Mouse (Mus musculus): Measurements from ENCODE around the gene Nat14. TPM values are rescaled to one million over a fixed set of nuclear protein-coding genes. Genes with fewer than 3 reads are reported as not detected.
A peak's percentile ranks its signal among the peaks of the same experiment; 100 is the strongest.

The Nat14 gene
- polyA plus RNA-seq, 1 experiment from 2014 or later: 25.4 TPM

- Histone ChIP-seq H3K4me1 (replicated peaks) (no peaks in the 10 kb centered on the region; the same call in 1 of the 2 replicates), H3K27ac (no peak within 1 kb of the TSS), H3K4me3 (no peak within 1 kb of the TSS), H3K9ac (no peak within 1 kb of the TSS), H3K36me3 (no peaks in the 10 kb centered on the region), H3K9me3 (no peaks in the 10 kb centered on the region), H3K27me3 (0 out of 2 replicates have a peak, but pooled peaks cover 4% of the 10 kb centered on the region), H3K4me2 (0 out of 2 replicates have a peak within 1 kb of the TSS, but pooled peaks have one; percentile 6)
- 9% methylated on average over 10 of the region's 10 CpGs for WGBS
- ATAC-seq (ENCODE audit: low FRiP score): 0 out of 2 replicates have a peak, but pooled peaks have one; percentile 43
These were observed 42.4 kb downstream of the Nat14 start, which contains the start of gene Sbk2 for GRCm38 (mm10) chr7:4964272-4964671. Gene Sbk2 (minus strand): TSS chr7:4964406.

GRCm38 (mm10) chr7:4964988-4965387 is 43.2 kb downstream of the Nat14 start:
- H3K4me2 ChIP-seq: no peak overlapping the region
- WGBS: 84% methylated on average over 5 of the region's 5 CpGs
- H3K9me3 ChIP-seq: no peaks in the 10 kb centered on the region
- H3K27me3 ChIP-seq: 0 out of 2 replicates have a peak, but pooled peaks cover 4% of the 10 kb centered on the region
- no peaks in the 10 kb centered on the region; the same call in 1 of the 2 replicates for H3K4me1 ChIP-seq (replicated peaks)
- H3K9ac ChIP-seq: no peak overlapping the region
- no peak overlapping the region for H3K27ac ChIP-seq
- ATAC-seq (ENCODE audit: low FRiP score): no peak
- H3K36me3 ChIP-seq: no peaks in the 10 kb centered on the region
- H3K4me3 ChIP-seq: no peak overlapping the region

- WGBS: 47% methylated on average over 6 of the region's 6 CpGs
- no peak within 1 kb of the TSS for H3K9ac ChIP-seq
- no peak within 1 kb of the TSS for H3K4me3 ChIP-seq
- no peak within 1 kb of the TSS for H3K27ac ChIP-seq
- H3K4me2 ChIP-seq: no peak within 1 kb of the TSS
- H3K27me3 ChIP-seq: 0 out of 2 replicates have a peak, but pooled peaks cover 4% of the 10 kb centered on the region
- H3K9me3 ChIP-seq: no peaks in the 10 kb centered on the region
- H3K36me3 ChIP-seq: no peaks in the 10 kb centered on the region
- no peaks in the 10 kb centered on the region for H3K4me1 ChIP-seq (replicated peaks)
- ATAC-seq (ENCODE audit: low FRiP score): no peak
These were observed 49.2 kb downstream of the Nat14 start, which contains the start of gene Sbk3 for GRCm38 (mm10) chr7:4971068-4971467. Gene Sbk3 (minus strand): TSS chr7:4971168.

GRCm38 (mm10) chr7:4971710-4972109 is 49.9 kb downstream of the Nat14 start:
- 29% methylated on average over 7 of the region's 7 CpGs for WGBS
- H3K9me3 ChIP-seq: no peaks in the 10 kb centered on the region
- H3K9ac ChIP-seq: no peak overlapping the region
- no peak overlapping the region for H3K4me3 ChIP-seq
- no peak for ATAC-seq (ENCODE audit: low FRiP score)
- no peaks in the 10 kb centered on the region for H3K4me1 ChIP-seq (replicated peaks)
- H3K36me3 ChIP-seq: no peaks in the 10 kb centered on the region
- H3K27me3 ChIP-seq: no peaks in the 10 kb centered on the region
- no peak overlapping the region for H3K4me2 ChIP-seq
- no peak overlapping the region for H3K27ac ChIP-seq

GRCm38 (mm10) chr7:4972321-4973047 is 50.7 kb downstream of the Nat14 start:
- ATAC-seq (ENCODE audit: low FRiP score): no peak
- no peak overlapping the region for H3K9ac ChIP-seq

More at GRCm38 (mm10) chr7:4972321-4973047, 50.7 kb downstream of the Nat14 start:
- no peak overlapping the region for H3K27ac ChIP-seq
- no peaks in the 10 kb centered on the region for H3K36me3 ChIP-seq
- H3K4me1 ChIP-seq (replicated peaks): no peaks in the 10 kb centered on the region
- H3K9me3 ChIP-seq: no peaks in the 10 kb centered on the region
- 83% methylated on average over 18 of the region's 18 CpGs for WGBS
- H3K4me3 ChIP-seq: no peak overlapping the region
- no peak overlapping the region for H3K4me2 ChIP-seq
- no peaks in the 10 kb centered on the region for H3K27me3 ChIP-seq

Other genes with a start within 250 kb of the Nat14 start
- 128 and 137 TPM in 2 replicates for gene Hspbp1, start 237.0 kb upstream of the Nat14 start, polyA plus RNA-seq (2015; fragmentation: Nextera tagmentation; extraction: Ambion mirVana)
- 7.2 and 7.5 TPM in 2 replicates for gene Brsk1, start 231.4 kb upstream of the Nat14 start, polyA plus RNA-seq (2015; fragmentation: Nextera tagmentation; extraction: Ambion mirVana)
- gene Tmem150b, start 196.8 kb upstream of the Nat14 start, polyA plus RNA-seq (2015; fragmentation: Nextera tagmentation; extraction: Ambion mirVana): 0.12 and 0.19 TPM in 2 replicates
- gene Kmt5c, start 181.9 kb upstream of the Nat14 start, polyA plus RNA-seq (2015; fragmentation: Nextera tagmentation; extraction: Ambion mirVana): 79.4 and 86.8 TPM in 2 replicates
- gene Cox6b2, start 168.9 kb upstream of the Nat14 start, polyA plus RNA-seq (2015; fragmentation: Nextera tagmentation; extraction: Ambion mirVana): 16.4 and 21.1 TPM in 2 replicates
- gene Fam71e2, start 150.7 kb upstream of the Nat14 start, polyA plus RNA-seq (2015; fragmentation: Nextera tagmentation; extraction: Ambion mirVana): not detected in 2 replicates
- 0.38 and 0.56 TPM in 2 replicates for gene Il11, start 139.2 kb upstream of the Nat14 start, polyA plus RNA-seq (2015; fragmentation: Nextera tagmentation; extraction: Ambion mirVana)
- not detected in 2 replicates for gene Tmem190, start 139.1 kb upstream of the Nat14 start, polyA plus RNA-seq (2015; fragmentation: Nextera tagmentation; extraction: Ambion mirVana)
- 2.5 and 3.5 TPM in 2 replicates for gene Tmem238, start 132.4 kb upstream of the Nat14 start, polyA plus RNA-seq (2015; fragmentation: Nextera tagmentation; extraction: Ambion mirVana)
- gene Rpl28, start 129.2 kb upstream of the Nat14 start, polyA plus RNA-seq (2015; fragmentation: Nextera tagmentation; extraction: Ambion mirVana): 239 and 250 TPM in 2 replicates
- 252 and 267 TPM in 2 replicates for gene Ube2s, start 109.4 kb upstream of the Nat14 start, polyA plus RNA-seq (2015; fragmentation: Nextera tagmentation; extraction: Ambion mirVana)
- 10.9 and 11.6 TPM in 2 replicates for gene Shisa7, start 77.3 kb upstream of the Nat14 start, polyA plus RNA-seq (2015; fragmentation: Nextera tagmentation; extraction: Ambion mirVana)
- 3.9 and 4.9 TPM in 2 replicates for gene Isoc2b, start 51.8 kb upstream of the Nat14 start, polyA plus RNA-seq (2015; fragmentation: Nextera tagmentation; extraction: Ambion mirVana)
- gene Isoc2a, start 44.9 kb upstream of the Nat14 start, polyA plus RNA-seq (2015; fragmentation: Nextera tagmentation; extraction: Ambion mirVana): 0.75 and 0.78 TPM in 2 replicates
- 0.26 and 0.45 TPM in 2 replicates for gene Gm36210, start 15.5 kb upstream of the Nat14 start, polyA plus RNA-seq (2015; fragmentation: Nextera tagmentation; extraction: Ambion mirVana)
- 3.6 and 4.9 TPM in 2 replicates for gene Zfp628, start 6.8 kb upstream of the Nat14 start, polyA plus RNA-seq (2015; fragmentation: Nextera tagmentation; extraction: Ambion mirVana)
- gene Ssc5d, start 3.8 kb downstream of the Nat14 start, polyA plus RNA-seq (2015; fragmentation: Nextera tagmentation; extraction: Ambion mirVana): 0.73 and 1.3 TPM in 2 replicates
- 0.25 TPM in 1 of 2 replicates, not detected in the other for gene Sbk2, start 42.4 kb downstream of the Nat14 start, polyA plus RNA-seq (2015; fragmentation: Nextera tagmentation; extraction: Ambion mirVana)
- gene Sbk3, start 49.1 kb downstream of the Nat14 start, polyA plus RNA-seq (2015; fragmentation: Nextera tagmentation; extraction: Ambion mirVana): 0.19 and 0.49 TPM in 2 replicates
- gene Zfp579, start 74.1 kb downstream of the Nat14 start, polyA plus RNA-seq (2015; fragmentation: Nextera tagmentation; extraction: Ambion mirVana): 53.6 and 59.9 TPM in 2 replicates
- 7.9 and 9.2 TPM in 2 replicates for gene Zfp524, start 92.4 kb downstream of the Nat14 start, polyA plus RNA-seq (2015; fragmentation: Nextera tagmentation; extraction: Ambion mirVana)
- gene Fiz1, start 92.7 kb downstream of the Nat14 start, polyA plus RNA-seq (2015; fragmentation: Nextera tagmentation; extraction: Ambion mirVana): 37.7 and 41.9 TPM in 2 replicates
- gene Gm44973, start 93.5 kb downstream of the Nat14 start, polyA plus RNA-seq (2015; fragmentation: Nextera tagmentation; extraction: Ambion mirVana): 1.4 and 1.8 TPM in 2 replicates
- 5.8 and 6.0 TPM in 2 replicates for gene Zfp865, start 98.3 kb downstream of the Nat14 start, polyA plus RNA-seq (2015; fragmentation: Nextera tagmentation; extraction: Ambion mirVana)
- 38.7 and 43.5 TPM in 2 replicates for gene Ccdc106, start 98.5 kb downstream of the Nat14 start, polyA plus RNA-seq (2015; fragmentation: Nextera tagmentation; extraction: Ambion mirVana)
- not detected in 2 replicates for gene 4632433K11Rik, start 112.1 kb downstream of the Nat14 start, polyA plus RNA-seq (2015; fragmentation: Nextera tagmentation; extraction: Ambion mirVana)
- gene Zfp784, start 116.4 kb downstream of the Nat14 start, polyA plus RNA-seq (2015; fragmentation: Nextera tagmentation; extraction: Ambion mirVana): 7.8 and 9.8 TPM in 2 replicates
- gene Zfp580, start 129.5 kb downstream of the Nat14 start, polyA plus RNA-seq (2015; fragmentation: Nextera tagmentation; extraction: Ambion mirVana): 67.2 and 69.7 TPM in 2 replicates
- 112 and 114 TPM in 2 replicates for gene U2af2, start 140.1 kb downstream of the Nat14 start, polyA plus RNA-seq (2015; fragmentation: Nextera tagmentation; extraction: Ambion mirVana)
- 83.8 and 85.6 TPM in 2 replicates for gene Epn1, start 158.2 kb downstream of the Nat14 start, polyA plus RNA-seq (2015; fragmentation: Nextera tagmentation; extraction: Ambion mirVana)
- not detected in 2 replicates for gene Rfpl4, start 194.9 kb downstream of the Nat14 start, polyA plus RNA-seq (2015; fragmentation: Nextera tagmentation; extraction: Ambion mirVana)
- 0.22 and 0.52 TPM in 2 replicates for gene Rasl2-9, start 203.9 kb downstream of the Nat14 start, polyA plus RNA-seq (2015; fragmentation: Nextera tagmentation; extraction: Ambion mirVana)
- gene Vmn1r55, start 227.6 kb downstream of the Nat14 start, polyA plus RNA-seq (2015; fragmentation: Nextera tagmentation; extraction: Ambion mirVana): 0.01 TPM in 1 of 2 replicates, not detected in the other

Data from hindbrain, embryonic 13.5 days (tissue).